Mouse (Mus musculus) CH12F3 (cell line): ENCODE measurements around the gene Grap.

ENCODE experiments used
- in situ Hi-C: fragments of 300-500 bp; cut with MboI; formaldehyde crosslinking; loops from 2 replicates; pipeline ENCODE4 v1.14.3; 2020; ENCODE audit warnings: low sequenced_read_pairs

The Grap gene

GRCm38 (mm10) chr11:61655649-61656048, 2.6 kb downstream of the Grap start:
- in situ Hi-C loops = no loop called here

GRCm38 (mm10) chr11:61656148-61656850, 3.2 kb downstream of the Grap start:
- in situ Hi-C loops = no loop called here

GRCm38 (mm10) chr11:61657432-61657831, 4.4 kb downstream of the Grap start:
- in situ Hi-C loops = no loop called here

- in situ Hi-C loops = no loop called here
Observed at GRCm38 (mm10) chr11:61658360-61658922, 5.4 kb downstream of the Grap start.

GRCm38 (mm10) chr11:61659011-61659858, 6.2 kb downstream of the Grap start:
- in situ Hi-C loops = no loop called here

GRCm38 (mm10) chr11:61660001-61660400, 6.9 kb downstream of the Grap start:
- in situ Hi-C loops = no loop called here

GRCm38 (mm10) chr11:61660806-61661392, 7.8 kb downstream of the Grap start:
- in situ Hi-C loops = no loop called here

- in situ Hi-C loops = no loop called here
Observed at GRCm38 (mm10) chr11:61662189-61662588, 9.1 kb downstream of the Grap start.

- in situ Hi-C loops = no loop called here
Observed at GRCm38 (mm10) chr11:61665401-61665800, 12.3 kb downstream of the Grap start.

GRCm38 (mm10) chr11:61665991-61666799, 13.1 kb downstream of the Grap start:
- in situ Hi-C loops = no loop called here

GRCm38 (mm10) chr11:61667248-61667647, 14.2 kb downstream of the Grap start:
- in situ Hi-C loops = no loop called here

GRCm38 (mm10) chr11:61667782-61668181, 14.7 kb downstream of the Grap start:
- in situ Hi-C loops = no loop called here

- in situ Hi-C loops = no loop called here
Observed at GRCm38 (mm10) chr11:61669492-61670490, 16.7 kb downstream of the Grap start.

- in situ Hi-C loops = no loop called here
Observed at GRCm38 (mm10) chr11:61671781-61672383, 18.8 kb downstream of the Grap start.

GRCm38 (mm10) chr11:61673686-61674085, 20.6 kb downstream of the Grap start:
- in situ Hi-C loops = no loop called here

GRCm38 (mm10) chr11:61674151-61674838, 21.2 kb downstream of the Grap start:
- in situ Hi-C loops = no loop called here

GRCm38 (mm10) chr11:61674839-61675159, 21.7 kb downstream of the Grap start:
- in situ Hi-C loops = no loop called here

- in situ Hi-C loops = no loop called here
Observed at GRCm38 (mm10) chr11:61675332-61675731, 22.3 kb downstream of the Grap start.
